In the genomic region with DNA sequence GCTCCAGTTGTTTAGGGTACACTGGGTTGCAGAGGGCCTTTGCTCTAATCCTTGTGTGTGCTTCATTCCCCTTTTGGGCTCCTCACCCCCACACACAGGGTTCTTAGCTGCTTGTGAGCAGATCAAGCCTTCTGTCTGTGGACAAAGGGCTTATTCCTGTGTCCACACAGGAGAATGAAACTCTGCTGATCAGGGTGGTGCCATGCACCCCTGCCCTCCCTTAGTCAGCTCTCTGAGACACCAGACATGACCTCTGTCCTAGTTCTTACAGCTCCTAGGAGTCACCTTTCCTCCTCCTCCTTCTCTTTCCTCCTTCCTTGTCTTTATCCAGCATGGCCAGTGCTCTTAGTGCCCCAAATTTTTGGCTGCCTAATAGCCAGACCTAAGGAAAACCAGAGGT, we compare ENCODE assay signal across 23 mouse cellular contexts. TPM values are rescaled to one million over a fixed set of nuclear protein-coding genes. Genes with fewer than 3 reads are reported as not detected.
"Had no signal": no experiment of that assay in that cellular context is flagged by ENCODE, and none has a peak within 500 bp of the region (broad histone marks: within the 10 kb centered on the region; RNA-seq: fewer than 3 reads in every experiment).

No protein-coding gene starts in this region.

- H3K4me3 ChIP-seq: left cerebral cortex, adult 2 months; limb, embryonic 12.5 days; limb, embryonic 15.5 days; liver, embryonic 12.5 days; liver, embryonic 15.5 days; lung, embryonic 15.5 days had no signal

- H3K9ac ChIP-seq: limb, embryonic 12.5 days; limb, embryonic 15.5 days; liver, embryonic 12.5 days; liver, embryonic 15.5 days; lung, embryonic 15.5 days had no signal

- DNase-seq: kidney, adult 8-10 months; kidney, postnatal 36 days; layer of hippocampus, postnatal 36 days; left cerebral cortex, postnatal 4 days; lung, adult 18-20 months; lung, postnatal 14 days; lung, postnatal 4 days; midbrain, embryonic 14.5 days; thymus, adult 2 months; thymus, postnatal 14 days; thymus, postnatal 4 days had no signal

- H3K36me3 ChIP-seq: limb, embryonic 12.5 days; limb, embryonic 15.5 days; liver, embryonic 12.5 days; liver, embryonic 15.5 days; lung, embryonic 15.5 days had no signal

- H3K27ac ChIP-seq: kidney, postnatal 0 days; left cerebral cortex, adult 2 months; limb, embryonic 12.5 days; limb, embryonic 15.5 days; liver, embryonic 12.5 days; liver, embryonic 15.5 days; lung, embryonic 15.5 days had no signal

- H3K4me2 ChIP-seq: limb, embryonic 12.5 days; limb, embryonic 15.5 days; liver, embryonic 12.5 days; liver, embryonic 15.5 days; lung, embryonic 15.5 days; midbrain, embryonic 11.5 days had no signal

- H3K27me3 ChIP-seq: limb, embryonic 15.5 days; lung, embryonic 15.5 days had no signal

- H3K9me3 ChIP-seq: limb, embryonic 12.5 days; limb, embryonic 15.5 days; liver, embryonic 12.5 days; liver, embryonic 15.5 days; lung, embryonic 15.5 days had no signal

RNA-seq across cellular contexts. Expression of a gene that starts 25.5 kb away (rescaled TPM):
- polyA plus RNA-seq: kidney, postnatal 0 days; limb, embryonic 15.5 days; liver, embryonic 12.5 days; liver, embryonic 15.5 days; lung, embryonic 15.5 days; midbrain, embryonic 11.5 days; midbrain, embryonic 14.5 days; neural tube, embryonic 11.5 days; neural tube, embryonic 14.5 days; stomach, embryonic 14.5 days; thymus, adult 2 months had no signal

RNA-seq across cellular contexts. Expression of a gene that starts 59.2 kb away (rescaled TPM):
- polyA plus RNA-seq: kidney, postnatal 0 days; limb, embryonic 12.5 days; limb, embryonic 15.5 days; liver, embryonic 12.5 days; liver, embryonic 15.5 days; lung, embryonic 15.5 days; midbrain, embryonic 11.5 days; midbrain, embryonic 14.5 days; midbrain, postnatal 0 days; neural tube, embryonic 11.5 days; neural tube, embryonic 14.5 days; stomach, embryonic 14.5 days had no signal
